Mouse (Mus musculus): ENCODE measurements at regions not wholly inside any gene's neighbourhood (a gene's known extent, or its start where the extent isn't known, plus 50 kb on each side); places are given as distances from the start of the nearest gene placed in this dataset.

- WGBS, result 15% methylated on average over 4 of the region's 4 CpGs
Measured at GRCm38 (mm10) chr6:89240168-89240705, 122.2 kb downstream of the Plxna1 start.

DNA sequence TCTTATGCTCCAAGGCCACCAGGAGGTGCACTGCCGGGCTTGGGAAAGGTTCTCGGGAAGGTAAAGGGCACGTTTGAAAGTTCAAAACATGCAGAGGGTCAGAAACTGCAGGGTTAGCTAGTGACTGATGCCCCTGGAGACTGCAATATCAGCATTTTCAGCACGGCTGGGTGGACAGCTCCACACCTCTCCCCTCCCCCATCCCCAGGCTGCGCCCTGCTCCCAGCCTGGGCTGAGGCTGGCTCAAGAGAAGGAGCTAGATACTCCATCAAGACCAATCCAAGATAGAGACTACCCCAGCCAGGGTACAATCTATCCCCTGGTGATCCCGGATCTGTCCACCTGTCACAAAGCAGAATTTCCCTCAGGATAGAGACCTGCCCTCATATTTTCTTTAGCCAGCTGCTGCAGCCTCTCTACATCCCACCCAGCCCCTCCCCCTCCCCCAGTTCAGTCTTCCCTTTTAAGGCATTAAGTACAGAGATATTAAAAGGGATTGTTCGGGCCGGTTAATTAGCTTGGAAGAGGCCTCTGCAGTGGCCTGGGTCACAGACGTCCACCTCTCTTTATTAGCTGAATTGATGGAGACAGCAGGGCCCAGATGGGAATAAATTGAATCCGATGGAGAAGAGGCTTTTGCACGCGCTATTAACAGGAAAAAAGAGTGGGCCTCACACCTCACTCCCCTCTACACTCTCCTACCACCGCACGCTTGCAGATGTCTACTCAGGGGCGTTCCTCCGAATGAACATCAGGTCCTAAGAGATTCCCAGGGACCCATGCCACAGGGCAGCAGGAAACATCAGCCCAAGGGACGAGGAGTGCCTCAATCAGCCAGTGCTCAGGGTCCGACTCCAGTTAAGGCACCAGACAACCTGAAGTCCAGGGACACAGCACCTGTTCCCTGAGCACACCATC, 119.8 kb downstream of the Plxna1 start:
- 32% methylated on average over 18 of the region's 18 CpGs for whole genome bisulfite sequencing
- no peak for DNase-seq (ENCODE audit: low read depth, low spot score)

More at GRCm38 (mm10) chr6:89240168-89240705, 122.2 kb downstream of the Plxna1 start:
- no peak for DNase-seq (ENCODE audit: low read depth, low spot score)

DNA sequence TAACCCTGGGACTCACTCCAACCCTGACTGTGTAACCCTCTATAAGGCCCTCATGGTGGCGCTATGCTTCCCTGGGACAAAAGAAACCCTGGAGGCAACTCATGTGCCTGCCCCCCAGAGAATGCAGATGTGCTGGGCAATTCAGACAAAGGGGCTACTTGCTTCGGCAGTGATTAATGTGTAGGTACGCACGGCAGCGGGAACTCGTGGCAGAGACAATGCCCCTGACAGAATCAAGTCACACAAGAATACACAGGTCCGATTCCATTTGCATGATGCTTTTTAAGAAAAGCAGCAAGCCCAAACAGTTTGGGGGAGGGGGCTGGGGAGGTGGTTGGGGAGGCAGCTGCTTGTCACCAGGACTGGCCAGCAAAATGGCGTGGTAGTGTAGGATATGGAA, 116.9 kb downstream of the Plxna1 start:
- no peak for DNase-seq (ENCODE audit: low read depth, low spot score)

GRCm38 (mm10) chr6:89246261-89246660, 116.2 kb downstream of the Plxna1 start:
- DNase-seq (ENCODE audit: low read depth, low spot score), result no peak
- WGBS, result 86% methylated on average over 5 of the region's 5 CpGs

More for the DNA sequence above, 116.9 kb downstream of the Plxna1 start:
- WGBS, result 59% methylated on average over 8 of the region's 8 CpGs

DNA sequence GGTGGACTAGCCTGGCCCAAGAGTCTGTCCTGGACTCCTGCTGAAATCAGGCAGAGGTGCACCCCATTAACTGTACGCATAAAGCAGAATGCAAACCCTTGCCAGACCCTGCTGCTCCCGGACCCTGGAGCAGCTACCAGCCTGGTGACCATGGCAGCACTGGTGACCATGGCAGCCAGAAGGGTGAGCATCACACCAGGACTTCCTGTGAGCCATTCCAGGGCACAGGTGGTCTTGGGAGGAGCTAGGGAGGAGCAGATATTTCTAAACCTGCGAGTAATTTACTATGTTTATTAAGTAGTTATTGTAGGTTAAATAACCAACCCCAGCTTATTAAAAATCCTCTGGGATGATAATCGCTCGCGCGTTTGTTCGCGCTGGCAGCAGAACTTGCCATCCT, 113.8 kb downstream of the Plxna1 start:
- DNase-seq (ENCODE audit: low read depth, low spot score), result no peak
- WGBS, result 85% methylated on average over 9 of the region's 9 CpGs

DNA sequence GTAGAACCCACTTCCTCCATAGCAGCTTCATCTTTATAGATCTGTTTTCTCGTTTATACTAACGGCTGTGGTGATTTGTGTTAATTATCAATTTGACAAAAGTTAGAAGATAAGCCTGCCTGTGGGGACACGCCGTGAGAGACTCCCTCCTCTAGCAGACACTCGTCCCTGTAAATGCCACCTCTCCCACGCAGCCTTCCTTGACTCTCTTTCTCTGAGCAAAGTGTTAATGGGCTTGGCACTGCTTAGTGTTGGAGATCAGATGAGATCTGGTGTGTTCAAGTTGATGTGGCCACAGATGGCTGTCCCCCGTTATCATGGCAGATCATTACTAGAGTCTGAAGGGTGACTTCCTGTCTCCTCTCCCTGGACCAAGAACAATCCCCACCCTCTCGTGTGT, 113.1 kb downstream of the Plxna1 start:
- WGBS, result 69% methylated on average over 8 of the region's 8 CpGs
- no peak for DNase-seq (ENCODE audit: low read depth, low spot score)

- 80% methylated on average over 4 of the region's 4 CpGs for WGBS
- DNase-seq (ENCODE audit: low read depth, low spot score), result no peak
Measured at GRCm38 (mm10) chr6:89251641-89252040, 110.8 kb downstream of the Plxna1 start.

- WGBS, result 23% methylated on average over 4 of the region's 4 CpGs
- no peak for DNase-seq (ENCODE audit: low read depth, low spot score)
Measured at GRCm38 (mm10) chr6:89256022-89256421, 106.4 kb downstream of the Plxna1 start.

- no peak for DNase-seq (ENCODE audit: low read depth, low spot score)
- WGBS, result 59% methylated on average over 8 of the region's 8 CpGs
Measured at GRCm38 (mm10) chr6:89256630-89257292, 105.7 kb downstream of the Plxna1 start.

- WGBS, result 77% methylated on average over 6 of the region's 6 CpGs
- DNase-seq (ENCODE audit: low read depth, low spot score), result no peak
Measured at GRCm38 (mm10) chr6:89257416-89257815, 105.0 kb downstream of the Plxna1 start.

DNA sequence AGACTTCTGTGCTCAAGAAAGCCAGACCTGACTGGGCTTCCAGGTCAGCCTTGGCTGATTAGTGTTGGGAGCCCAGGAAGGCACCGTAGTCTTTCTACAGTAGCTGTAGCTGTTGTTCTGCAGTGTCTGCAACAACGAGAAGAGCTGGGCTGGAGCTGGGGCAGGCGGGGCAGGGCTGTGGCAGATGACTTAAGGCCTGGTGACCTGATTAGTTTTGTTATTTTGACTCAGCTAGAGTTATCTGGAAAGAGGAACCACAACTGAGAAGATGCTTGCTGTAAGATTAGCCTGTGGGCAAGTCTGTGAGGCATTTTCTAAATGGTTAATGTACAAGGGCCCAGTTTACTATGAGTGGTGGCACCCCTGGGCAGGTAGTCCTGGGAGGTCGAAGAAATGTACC, 104.3 kb downstream of the Plxna1 start:
- no peak for DNase-seq (ENCODE audit: low read depth, low spot score)
- WGBS, result 62% methylated on average over 4 of the region's 4 CpGs

GRCm38 (mm10) chr6:89259406-89259994, 102.9 kb downstream of the Plxna1 start:
- DNase-seq (ENCODE audit: low read depth, low spot score), result no peak
- 78% methylated on average over 11 of the region's 11 CpGs for WGBS

- no peak for DNase-seq (ENCODE audit: low read depth, low spot score)
- WGBS, result 56% methylated on average over 4 of the region's 4 CpGs
Measured at GRCm38 (mm10) chr6:89262958-89263357, 99.5 kb downstream of the Plxna1 start.

GRCm38 (mm10) chr6:89265296-89265695, 97.1 kb downstream of the Plxna1 start:
- no peak for DNase-seq (ENCODE audit: low read depth, low spot score)
- WGBS, result 70% methylated on average over 3 of the region's 3 CpGs
